Mouse (Mus musculus) small intestine, adult 2 months (tissue): ENCODE results near the gene Cltc. TPM values are rescaled to one million over a fixed set of nuclear protein-coding genes. Genes with fewer than 3 reads are reported as not detected.

Experiments
- H3K27ac ChIP-seq: fragments of 200-500 bp; 2 replicates; pipeline ENCODE4 v1.5.1; 2012; ENCODE audit warnings: low read depth, low read length, control low read depth, inconsistent platforms; ENCODE audit not compliant: insufficient read depth
- H3K27me3 ChIP-seq: fragments of 200-500 bp; 2 replicates; pipeline ENCODE4 v1.6.1; 2012; ENCODE audit warnings: mild to moderate bottlenecking, moderate library complexity, low read length, inconsistent platforms; ENCODE audit not compliant: control insufficient read depth, insufficient read depth
- H3K36me3 ChIP-seq: fragments of 200-500 bp; 2 replicates; pipeline ENCODE4 v1.6.1; 2012; ENCODE audit warnings: mild to moderate bottlenecking, low read length, control low read depth, inconsistent platforms; ENCODE audit not compliant: control insufficient read depth, insufficient read depth
- H3K4me1 ChIP-seq: fragments of 200-500 bp; 2 replicates; pipeline ENCODE4 v1.6.1; 2012; ENCODE audit warnings: low read length, inconsistent platforms, mixed read lengths; ENCODE audit not compliant: control insufficient read depth, insufficient read depth, insufficient read length
- H3K4me3 ChIP-seq: fragments of 200-500 bp; 2 replicates; pipeline ENCODE4 v1.5.1; 2012; ENCODE audit warnings: low read depth, mild to moderate bottlenecking, control low read depth, inconsistent platforms, low read length, moderate library complexity
- CTCF ChIP-seq: fragments of 200-500 bp; IDR thresholded peaks from 2 replicates; pipeline ENCODE4 v1.5.1; 2012; ENCODE audit warnings: low read depth, mild to moderate bottlenecking, control low read depth, inconsistent platforms, low read length, moderate library complexity, mixed read lengths; ENCODE audit not compliant: insufficient replicate concordance, insufficient read length; ENCODE audit errors: extremely low read depth
- POLR2A ChIP-seq: fragments of 200-500 bp; IDR thresholded peaks from 2 replicates; pipeline ENCODE4 v1.6.1; 2012; ENCODE audit warnings: low read depth, mild to moderate bottlenecking, control low read depth, inconsistent platforms, low read length, moderate library complexity
- WGBS: fragments of 180-500 bp; shearing (Covaris S2); methylation state at CpG from one replicate; pipeline ENCODE4 v1.1.7; 2018; 5-methylcytosine and 5-hydroxymethylcytosine counted together
- polyA plus RNA-seq: library from polyadenylated mRNA; depleted of rRNA; stranded (reverse); fragments of >200 nt; gene quantifications from 2 replicates; pipeline ENCODE4 v1.2.3, GENCODE M21; 2012

The Cltc gene
- polyA plus RNA-seq, 1 experiment: 74.8 TPM

DNA sequence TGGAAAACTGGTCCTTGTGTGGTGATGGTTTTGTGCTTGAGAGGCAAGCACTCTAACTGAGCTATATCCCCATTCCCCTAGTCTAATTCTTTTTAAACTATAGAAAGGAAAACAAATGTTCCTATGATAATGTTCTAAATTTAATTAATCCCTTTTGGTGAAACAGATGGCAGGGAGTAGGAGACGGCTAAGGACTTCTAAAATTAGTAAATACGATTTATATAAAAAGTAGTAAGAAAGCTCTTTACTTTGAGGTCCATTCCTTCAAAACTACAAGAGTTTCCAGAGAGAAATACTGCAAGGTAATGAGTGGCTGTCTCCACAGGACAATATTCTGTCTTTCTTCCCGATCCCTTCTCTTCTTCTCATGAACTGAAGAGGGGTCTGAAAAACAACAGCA, 93.0 kb downstream of the Cltc start:
- no peaks in the 10 kb centered on the region for H3K27me3 ChIP-seq
- WGBS: 93% methylated on average over 3 of the region's 3 CpGs
- no peaks in the 10 kb centered on the region for H3K4me1 ChIP-seq
- no peak overlapping the region for H3K27ac ChIP-seq
- TF ChIP-seq POLR2A: no peak
- TF ChIP-seq CTCF: no peak
- H3K36me3 ChIP-seq: peaks cover 36% of the 10 kb centered on the region
- H3K4me3 ChIP-seq: no peak overlapping the region

DNA sequence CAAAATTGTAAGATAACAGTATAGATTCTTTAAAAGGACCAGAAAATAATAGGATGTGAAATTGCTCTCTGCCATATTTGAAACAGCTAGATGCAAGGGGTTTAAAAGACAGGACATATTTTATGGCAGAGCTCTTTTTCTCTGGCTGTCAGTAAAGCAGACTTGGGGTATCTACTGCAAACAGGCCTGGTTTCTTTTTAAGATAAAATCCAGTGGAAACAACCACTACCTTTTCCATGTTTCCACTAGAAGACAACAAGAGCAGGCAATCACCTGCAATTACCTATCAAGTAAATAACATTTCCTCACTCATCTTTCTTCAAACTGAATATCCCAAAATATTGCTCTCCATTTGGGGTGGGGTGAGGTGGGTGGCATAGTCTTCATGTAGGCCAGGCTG, 93.4 kb downstream of the Cltc start:
- peaks cover 38% of the 10 kb centered on the region for H3K36me3 ChIP-seq
- TF ChIP-seq CTCF (no peak), POLR2A (no peak)
- H3K4me1 ChIP-seq: no peaks in the 10 kb centered on the region
- H3K27ac ChIP-seq: no peak overlapping the region
- no peaks in the 10 kb centered on the region for H3K27me3 ChIP-seq
- no peak overlapping the region for H3K4me3 ChIP-seq

DNA sequence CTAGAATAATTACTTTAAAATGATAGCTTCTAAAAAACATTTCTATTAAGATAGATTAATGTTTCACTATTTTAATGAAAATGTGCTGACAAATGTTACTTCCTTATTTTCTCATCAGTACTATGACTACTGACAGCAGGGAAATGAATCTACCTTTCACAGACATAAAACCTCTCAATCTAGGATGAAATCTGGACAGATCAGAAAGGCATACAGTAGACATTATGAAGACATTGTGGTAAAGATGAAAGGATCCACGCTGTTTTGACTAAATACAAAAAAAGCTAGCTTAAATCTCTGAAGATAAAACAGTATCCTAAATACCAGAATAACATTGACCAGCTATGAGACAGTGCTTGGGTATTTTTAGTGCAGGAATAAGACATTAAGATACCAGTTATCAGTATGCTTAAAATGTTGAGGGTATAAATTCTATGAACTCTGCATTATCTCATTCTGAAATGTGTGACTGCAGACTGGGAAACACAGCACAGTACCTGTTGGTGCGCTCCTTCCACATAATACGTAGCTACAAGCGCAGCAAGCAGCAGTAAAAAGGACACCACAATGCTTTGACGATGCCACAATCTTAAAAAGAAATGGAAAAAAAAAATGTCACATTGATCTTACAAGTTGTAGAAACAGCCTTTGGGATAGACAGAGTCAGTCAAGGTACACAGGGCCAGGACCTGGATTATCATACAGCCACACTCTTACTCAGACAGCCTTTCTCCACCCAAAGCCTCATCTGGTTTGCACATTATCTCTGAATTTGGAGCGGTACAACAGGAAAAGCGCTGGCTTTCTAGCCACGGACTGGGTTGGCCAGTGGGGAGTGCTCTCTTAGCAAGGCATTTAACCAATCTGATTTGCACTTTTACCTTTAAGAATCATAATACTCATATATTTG, 94.1 kb downstream of the Cltc start:
- WGBS: 90% methylated on average over 8 of the region's 8 CpGs
- H3K27me3 ChIP-seq: no peaks in the 10 kb centered on the region
- peaks cover 42% of the 10 kb centered on the region for H3K36me3 ChIP-seq
- no peak overlapping the region for H3K27ac ChIP-seq
- H3K4me3 ChIP-seq: no peak overlapping the region
- H3K4me1 ChIP-seq: no peaks in the 10 kb centered on the region
- TF ChIP-seq POLR2A: no peak
- no peak for TF ChIP-seq CTCF

DNA sequence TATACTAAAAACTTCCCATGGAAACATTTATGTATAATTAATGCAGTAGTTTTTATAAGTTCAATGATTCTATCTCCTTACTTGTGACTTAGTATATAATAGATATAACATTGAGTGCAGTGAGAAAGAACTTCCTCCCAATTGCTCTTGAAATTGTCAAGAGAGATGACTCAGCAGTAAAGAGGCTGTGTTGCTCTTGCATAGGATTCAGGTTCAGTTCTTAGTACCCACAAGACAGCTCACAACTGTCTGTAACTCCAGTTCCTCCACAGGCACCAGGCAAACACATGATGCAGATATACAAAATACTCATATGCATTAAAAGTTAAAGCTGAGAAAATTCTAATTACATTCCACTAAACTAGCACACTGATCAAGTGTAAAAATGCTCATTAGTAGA, 99.5 kb downstream of the Cltc start:
- Histone ChIP-seq H3K4me1 (no peaks in the 10 kb centered on the region), H3K4me3 (no peak overlapping the region), H3K27me3 (no peaks in the 10 kb centered on the region), H3K36me3 (peaks cover 41% of the 10 kb centered on the region), H3K27ac (no peak overlapping the region)
- no peak for TF ChIP-seq CTCF
- no peak for TF ChIP-seq POLR2A

DNA sequence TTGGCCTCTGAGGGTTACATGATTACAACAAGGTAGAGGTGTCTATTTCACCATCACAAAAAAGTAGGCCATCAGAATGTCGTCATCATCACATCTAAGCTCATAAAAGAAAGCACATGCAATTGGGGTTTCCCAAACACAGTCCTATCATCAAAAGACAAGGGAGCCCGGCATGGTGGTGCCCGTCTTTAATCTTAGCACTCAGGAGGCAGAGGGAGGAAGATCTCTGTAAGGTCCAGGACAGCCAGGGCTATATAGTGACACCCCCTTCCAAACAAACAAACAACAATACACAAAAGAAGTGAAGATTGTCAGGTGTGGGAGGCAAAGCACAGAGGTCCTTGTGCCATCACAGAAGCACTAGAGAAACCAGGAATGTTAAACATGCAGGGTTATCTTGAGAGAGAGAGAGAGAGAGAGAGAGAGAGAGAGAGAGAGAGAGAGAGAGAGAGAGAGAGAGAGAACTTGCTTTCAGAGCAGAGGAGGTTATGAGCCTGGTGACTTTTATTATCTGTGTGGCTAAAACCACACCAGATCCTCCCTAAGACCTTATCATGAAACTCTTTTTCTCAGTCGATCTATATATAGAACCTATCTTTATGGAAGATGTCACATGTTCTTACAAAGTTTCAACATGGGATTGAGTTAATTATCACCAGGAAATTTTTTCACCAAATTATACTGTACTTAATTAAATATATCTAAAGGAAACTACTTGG, 100.4 kb downstream of the Cltc start:
- 60% methylated on average over 4 of the region's 4 CpGs for WGBS
- peaks cover 37% of the 10 kb centered on the region for H3K36me3 ChIP-seq
- TF ChIP-seq POLR2A: no peak
- TF ChIP-seq CTCF: no peak
- no peaks in the 10 kb centered on the region for H3K4me1 ChIP-seq
- no peaks in the 10 kb centered on the region for H3K27me3 ChIP-seq
- H3K27ac ChIP-seq: no peak overlapping the region
- H3K4me3 ChIP-seq: no peak overlapping the region

DNA sequence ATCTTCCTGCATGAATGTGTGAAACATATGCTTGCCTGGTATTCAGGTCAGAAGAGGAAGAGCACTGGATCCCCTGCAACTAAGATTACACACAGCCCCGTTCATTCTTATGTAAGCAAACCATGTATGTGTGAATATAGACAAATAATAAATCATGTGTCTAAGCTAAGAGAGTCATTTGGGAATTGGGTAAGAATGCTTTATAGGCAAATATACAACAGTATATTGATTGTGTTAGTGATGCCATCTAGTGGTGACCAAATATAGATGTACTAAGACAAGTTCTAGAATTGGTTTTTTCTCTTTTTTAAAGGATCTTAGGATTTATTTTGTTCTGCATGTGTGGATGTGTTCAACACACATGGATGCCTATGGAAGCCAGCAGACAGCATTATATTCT, 101.7 kb downstream of the Cltc start:
- no peaks in the 10 kb centered on the region for H3K4me1 ChIP-seq
- 7% methylated on average over 1 of the region's 1 CpGs for WGBS
- peaks cover 30% of the 10 kb centered on the region for H3K36me3 ChIP-seq
- H3K27me3 ChIP-seq: no peaks in the 10 kb centered on the region
- TF ChIP-seq POLR2A: no peak
- no peak for TF ChIP-seq CTCF
- no peak overlapping the region for H3K27ac ChIP-seq
- no peak overlapping the region for H3K4me3 ChIP-seq

DNA sequence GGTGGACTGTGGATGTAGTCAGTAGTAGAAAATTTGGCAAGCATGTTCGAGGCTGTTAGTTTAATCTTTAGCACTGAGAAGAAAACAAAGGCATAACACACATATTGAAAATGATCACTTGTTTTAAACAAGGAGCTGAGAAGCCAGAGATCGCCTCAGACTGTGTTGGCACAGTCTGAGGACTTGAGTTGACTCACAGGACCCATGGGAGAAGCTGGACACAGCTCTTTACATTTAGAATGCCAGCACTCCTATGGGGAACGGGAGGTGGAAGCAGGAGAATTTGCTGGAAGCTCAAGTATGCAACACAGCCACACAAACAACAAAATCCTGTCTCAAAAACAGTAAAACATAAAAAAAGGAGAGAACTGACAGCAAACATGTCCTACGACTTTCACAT, 103.3 kb downstream of the Cltc start:
- Histone ChIP-seq H3K4me1 (no peaks in the 10 kb centered on the region), H3K27ac (no peak overlapping the region), H3K4me3 (no peak overlapping the region), H3K36me3 (peaks cover 25% of the 10 kb centered on the region), H3K27me3 (no peaks in the 10 kb centered on the region)
- 80% methylated on average over 4 of the region's 4 CpGs for WGBS
- TF ChIP-seq POLR2A (no peak), CTCF (no peak)
